Mouse (Mus musculus) neural tube, embryonic 11.5 days (tissue): ENCODE measurements at regions not wholly inside any gene's neighbourhood (a gene's known extent, or its start where the extent isn't known, plus 50 kb on each side); places are given as distances from the start of the nearest gene placed in this dataset.

Experiments
- ATAC-seq: fragments of 200-750 bp; cut with Nextera tagmentation; 2 replicates; pipeline ENCODE4 v1.8.0; 2017; ENCODE audit warnings: moderate number of reproducible peaks, mild to moderate bottlenecking, moderate TSS enrichment, moderate library complexity; ENCODE audit not compliant: insufficient read depth, low FRiP score, low TSS enrichment
- DNase-seq: peaks from one replicate; pipeline ENCODE4 v3.0.0-alpha.2; 2015; ENCODE audit warnings: low spot score
- H3K27ac ChIP-seq: fragments of 300-500 bp; sonication (generic); 2 replicates; pipeline ENCODE4 v1.5.1; 2014; ENCODE audit warnings: low read depth, mild to moderate bottlenecking, low read length
- H3K27me3 ChIP-seq: fragments of 300-500 bp; sonication (generic); 2 replicates; pipeline ENCODE4 v1.6.1; 2014; ENCODE audit warnings: mild to moderate bottlenecking, low read length, mixed read lengths; ENCODE audit not compliant: control insufficient read depth, insufficient read depth
- H3K36me3 ChIP-seq: fragments of 300-500 bp; sonication (generic); 2 replicates; pipeline ENCODE4 v1.6.1; 2014; ENCODE audit warnings: mild to moderate bottlenecking, low read length, moderate library complexity, mixed read lengths; ENCODE audit not compliant: control insufficient read depth, insufficient read depth
- H3K4me1 ChIP-seq: fragments of 300-500 bp; sonication (generic); 2 replicates; pipeline ENCODE4 v1.6.1; 2014; ENCODE audit warnings: low read length, mixed read lengths; ENCODE audit not compliant: control insufficient read depth, insufficient read depth
- H3K4me2 ChIP-seq: fragments of 300-500 bp; sonication (generic); 2 replicates; pipeline ENCODE4 v1.6.1; 2014; ENCODE audit warnings: low read depth, mild to moderate bottlenecking, moderate library complexity
- H3K4me3 ChIP-seq: fragments of 300-500 bp; sonication (generic); 2 replicates; pipeline ENCODE4 v1.5.1; 2014; ENCODE audit warnings: low read depth, low read length
- H3K9ac ChIP-seq: fragments of 300-500 bp; sonication (generic); 2 replicates; pipeline ENCODE4 v1.6.1; 2014; ENCODE audit warnings: mild to moderate bottlenecking, low read length
- H3K9me3 ChIP-seq: fragments of 300-500 bp; sonication (generic); 2 replicates; pipeline ENCODE4 v1.6.1; 2016; ENCODE audit warnings: low read length; ENCODE audit not compliant: control insufficient read depth
- WGBS: fragments of 180-500 bp; shearing (Covaris S2); extraction: QIAGEN DNeasy Blood & Tissue Kit; methylation state at CpG from one replicate; pipeline ENCODE4 v1.1.7; 2014; 5-methylcytosine and 5-hydroxymethylcytosine counted together

- H3K4me1 ChIP-seq: no peaks in the 10 kb centered on the region
- no peak overlapping the region for H3K27ac ChIP-seq
- H3K4me2 ChIP-seq: no peak overlapping the region
- ATAC-seq: no peak
- no peak overlapping the region for H3K9ac ChIP-seq
- H3K36me3 ChIP-seq: no peaks in the 10 kb centered on the region
- no peak overlapping the region for H3K4me3 ChIP-seq
- no peak for DNase-seq
- no peaks in the 10 kb centered on the region for H3K27me3 ChIP-seq
- WGBS: 85% methylated on average over 3 of the region's 3 CpGs
- H3K9me3 ChIP-seq: no peaks in the 10 kb centered on the region
Observed at GRCm38 (mm10) chr15:61546608-61547007, 623.8 kb upstream of the A1bg start.

- no peak overlapping the region for H3K4me3 ChIP-seq
- DNase-seq: no peak
- no peaks in the 10 kb centered on the region for H3K9me3 ChIP-seq
- 52% methylated on average over 2 of the region's 2 CpGs for WGBS
- H3K27me3 ChIP-seq: no peaks in the 10 kb centered on the region
- H3K4me1 ChIP-seq: no peaks in the 10 kb centered on the region
- no peak overlapping the region for H3K4me2 ChIP-seq
- no peaks in the 10 kb centered on the region for H3K36me3 ChIP-seq
- H3K27ac ChIP-seq: no peak overlapping the region
- no peak for ATAC-seq
- H3K9ac ChIP-seq: no peak overlapping the region
Observed at GRCm38 (mm10) chr15:61544074-61544473, 621.3 kb upstream of the A1bg start.

DNA sequence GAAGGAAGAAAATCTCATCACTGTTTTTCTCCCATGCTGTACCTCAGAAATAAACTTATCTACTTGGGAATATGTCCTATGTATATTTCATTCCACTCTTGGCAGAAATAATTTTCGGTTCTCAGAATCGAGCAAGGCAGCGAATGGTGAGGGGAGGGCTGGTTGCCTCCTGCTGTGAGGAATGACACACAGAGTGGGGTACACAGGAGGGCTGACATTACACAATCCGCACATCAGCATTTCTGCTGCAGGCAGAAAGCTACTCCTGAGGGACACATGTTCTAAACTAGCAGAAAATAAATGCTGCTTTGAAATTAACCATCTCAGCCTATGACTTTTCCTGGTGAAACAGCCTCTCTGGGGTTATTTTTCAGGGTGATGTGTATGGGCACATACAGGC lies 618.8 kb upstream of the A1bg start:
- no peak overlapping the region for H3K9ac ChIP-seq
- no peak overlapping the region for H3K4me3 ChIP-seq
- H3K4me1 ChIP-seq: no peaks in the 10 kb centered on the region
- H3K27me3 ChIP-seq: no peaks in the 10 kb centered on the region
- DNase-seq (no peak), ATAC-seq (no peak)
- H3K4me2 ChIP-seq: no peak overlapping the region
- WGBS: 67% methylated on average over 4 of the region's 4 CpGs
- H3K9me3 ChIP-seq: no peaks in the 10 kb centered on the region
- H3K36me3 ChIP-seq: no peaks in the 10 kb centered on the region
- H3K27ac ChIP-seq: no peak overlapping the region

- no peak for DNase-seq
Observed at GRCm38 (mm10) chr15:61540753-61541421, 618.1 kb upstream of the A1bg start.

DNA sequence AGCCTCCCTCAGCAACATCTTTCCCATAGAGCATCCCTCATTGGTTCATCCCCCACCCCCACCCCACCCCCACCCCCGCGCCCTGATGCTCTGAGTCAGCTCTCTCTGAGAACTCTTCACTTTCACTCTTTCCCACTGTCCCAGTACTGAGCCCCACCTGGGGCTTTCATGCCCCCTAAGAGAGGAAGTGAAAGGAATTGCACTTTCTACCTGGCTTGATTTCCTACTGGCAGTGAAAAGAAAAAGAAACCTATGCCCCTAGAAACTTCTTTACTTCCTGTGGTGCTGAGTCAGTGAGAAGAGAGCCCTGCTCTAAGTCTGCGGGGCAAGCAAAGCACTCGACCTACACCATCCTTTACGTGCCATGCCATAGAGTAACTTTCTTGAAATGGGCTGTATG lies 616.1 kb upstream of the A1bg start:
- no peaks in the 10 kb centered on the region for H3K36me3 ChIP-seq
- no peak overlapping the region for H3K9ac ChIP-seq
- H3K27me3 ChIP-seq: no peaks in the 10 kb centered on the region
- H3K9me3 ChIP-seq: no peaks in the 10 kb centered on the region
- WGBS: 68% methylated on average over 5 of the region's 5 CpGs
- DNase-seq: no peak
- no peak overlapping the region for H3K27ac ChIP-seq
- no peak overlapping the region for H3K4me2 ChIP-seq
- no peak for ATAC-seq
- no peak overlapping the region for H3K4me3 ChIP-seq
- no peaks in the 10 kb centered on the region for H3K4me1 ChIP-seq

More at GRCm38 (mm10) chr15:61540753-61541421, 618.1 kb upstream of the A1bg start:
- Histone ChIP-seq H3K27ac (no peak overlapping the region), H3K4me3 (no peak overlapping the region), H3K36me3 (no peaks in the 10 kb centered on the region), H3K9ac (no peak overlapping the region), H3K4me1 (no peaks in the 10 kb centered on the region), H3K4me2 (no peak overlapping the region), H3K9me3 (no peaks in the 10 kb centered on the region), H3K27me3 (no peaks in the 10 kb centered on the region)
- WGBS: 75% methylated on average over 10 of the region's 10 CpGs
- ATAC-seq: no peak

DNA sequence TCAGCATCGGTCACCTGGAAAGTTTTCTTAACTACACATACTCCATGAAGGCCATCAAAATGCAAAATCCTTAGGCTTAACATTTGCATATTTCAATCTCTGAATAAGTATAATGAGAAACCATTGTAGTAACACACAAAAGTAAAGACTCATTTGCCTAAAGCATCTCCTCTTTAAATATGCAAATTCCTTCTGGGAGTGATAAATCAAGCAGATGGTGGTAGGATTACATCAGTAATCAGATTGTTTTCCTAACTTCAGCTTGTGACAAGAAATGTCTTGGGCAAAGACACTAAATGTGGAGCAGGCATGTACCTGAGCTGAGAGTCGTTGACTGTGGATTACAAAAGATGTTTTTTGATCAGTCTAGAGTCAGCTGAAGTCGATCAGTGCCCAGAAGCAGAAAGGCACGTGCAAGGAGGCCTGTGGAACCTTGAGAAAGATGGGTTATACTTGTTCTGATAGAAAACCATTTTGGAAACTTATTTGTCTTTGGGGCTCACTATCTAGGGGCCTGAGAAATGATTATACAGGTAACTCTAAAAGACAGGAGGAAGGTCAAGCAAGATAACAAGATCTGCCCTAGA lies 615.5 kb upstream of the A1bg start:
- WGBS: 80% methylated on average over 4 of the region's 4 CpGs
- Histone ChIP-seq H3K4me1 (no peaks in the 10 kb centered on the region), H3K9me3 (no peaks in the 10 kb centered on the region), H3K27me3 (no peaks in the 10 kb centered on the region), H3K9ac (no peak overlapping the region), H3K4me2 (no peak overlapping the region), H3K4me3 (no peak overlapping the region), H3K36me3 (no peaks in the 10 kb centered on the region), H3K27ac (no peak overlapping the region)
- no peak for DNase-seq
- ATAC-seq: no peak

- DNase-seq (no peak), ATAC-seq (no peak)
- H3K36me3 ChIP-seq: no peaks in the 10 kb centered on the region
- H3K9ac ChIP-seq: no peak overlapping the region
- H3K9me3 ChIP-seq: no peaks in the 10 kb centered on the region
- WGBS: 63% methylated on average over 2 of the region's 2 CpGs
- H3K4me3 ChIP-seq: no peak overlapping the region
- no peaks in the 10 kb centered on the region for H3K4me1 ChIP-seq
- H3K27me3 ChIP-seq: no peaks in the 10 kb centered on the region
- no peak overlapping the region for H3K27ac ChIP-seq
- H3K4me2 ChIP-seq: no peak overlapping the region
Observed at GRCm38 (mm10) chr15:61536332-61536716, 613.5 kb upstream of the A1bg start.

- 48% methylated on average over 6 of the region's 6 CpGs for WGBS
- no peaks in the 10 kb centered on the region for H3K9me3 ChIP-seq
- H3K4me2 ChIP-seq: no peak overlapping the region
- H3K4me1 ChIP-seq: no peaks in the 10 kb centered on the region
- ATAC-seq (no peak), DNase-seq (no peak)
- no peaks in the 10 kb centered on the region for H3K27me3 ChIP-seq
- H3K4me3 ChIP-seq: no peak overlapping the region
- no peak overlapping the region for H3K9ac ChIP-seq
- no peak overlapping the region for H3K27ac ChIP-seq
- H3K36me3 ChIP-seq: no peaks in the 10 kb centered on the region
Observed at GRCm38 (mm10) chr15:61535644-61536331, 613.0 kb upstream of the A1bg start.

GRCm38 (mm10) chr15:61535180-61535579 lies 612.4 kb upstream of the A1bg start:
- no peak overlapping the region for H3K4me2 ChIP-seq
- no peaks in the 10 kb centered on the region for H3K36me3 ChIP-seq
- ATAC-seq: no peak
- no peaks in the 10 kb centered on the region for H3K4me1 ChIP-seq
- DNase-seq: no peak
- H3K27me3 ChIP-seq: no peaks in the 10 kb centered on the region
- no peak overlapping the region for H3K27ac ChIP-seq
- no peak overlapping the region for H3K4me3 ChIP-seq
- 72% methylated on average over 6 of the region's 6 CpGs for WGBS
- no peaks in the 10 kb centered on the region for H3K9me3 ChIP-seq
- no peak overlapping the region for H3K9ac ChIP-seq
